Mouse (Mus musculus): ENCODE measurements at regions not wholly inside any gene's neighbourhood (a gene's known extent, or its start where the extent isn't known, plus 50 kb on each side); places are given as distances from the start of the nearest gene placed in this dataset.

- H3K4me2 ChIP-seq (replicated peaks), result no peak overlapping the region
- ATAC-seq (ENCODE audit: low FRiP score), result no peak
- H3K36me3 ChIP-seq, result no peaks in the 10 kb centered on the region
- H3K9ac ChIP-seq, result no peak overlapping the region
- H3K27ac ChIP-seq, result no peak overlapping the region
- H3K4me1 ChIP-seq, result peaks cover 2% of the 10 kb centered on the region; the same call in 1 of the 2 replicates
- H3K9me3 ChIP-seq (replicated peaks), result no peaks in the 10 kb centered on the region
- WGBS, result 84% methylated on average over 13 of the region's 13 CpGs
- H3K27me3 ChIP-seq, result no peaks in the 10 kb centered on the region
- no peak overlapping the region for H3K4me3 ChIP-seq
Observed at GRCm38 (mm10) chr19:30450869-30451542, 98.5 kb downstream of the Dkk1 start.

DNA sequence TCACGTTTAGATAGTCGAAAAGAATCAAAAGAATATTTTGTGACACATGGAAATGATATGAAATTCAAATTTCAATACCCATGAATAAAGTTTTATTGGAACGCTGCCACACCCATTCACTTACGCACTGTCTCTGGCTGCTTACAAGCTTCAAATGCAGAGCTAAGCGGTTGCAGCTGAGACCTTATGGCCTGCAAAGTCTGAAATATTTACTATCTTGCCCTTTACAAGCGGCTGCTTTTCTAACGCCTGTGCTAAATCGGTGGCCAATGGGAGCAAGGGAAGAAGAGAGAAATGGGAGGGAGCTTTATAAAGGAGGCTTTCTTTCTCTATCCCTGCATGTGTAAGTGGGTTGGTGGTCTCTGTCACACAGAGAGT lies 97.9 kb downstream of the Dkk1 start:
- Histone ChIP-seq H3K9me3 (replicated peaks) (no peaks in the 10 kb centered on the region), H3K4me1 (peaks cover 2% of the 10 kb centered on the region; the same call in 1 of the 2 replicates), H3K9ac (no peak overlapping the region), H3K4me3 (no peak overlapping the region), H3K4me2 (replicated peaks) (no peak overlapping the region), H3K36me3 (no peaks in the 10 kb centered on the region), H3K27ac (no peak overlapping the region), H3K27me3 (no peaks in the 10 kb centered on the region)
- ATAC-seq (ENCODE audit: low FRiP score), result no peak
- 73% methylated on average over 8 of the region's 8 CpGs for WGBS

- Histone ChIP-seq H3K4me3 (no peak overlapping the region), H3K9me3 (replicated peaks) (no peaks in the 10 kb centered on the region), H3K4me1 (no peaks in the 10 kb centered on the region), H3K9ac (no peak overlapping the region), H3K27ac (no peak overlapping the region), H3K36me3 (no peaks in the 10 kb centered on the region), H3K4me2 (replicated peaks) (no peak overlapping the region), H3K27me3 (no peaks in the 10 kb centered on the region)
- ATAC-seq (ENCODE audit: low FRiP score), result no peak
- WGBS, result 92% methylated on average over 11 of the region's 11 CpGs
Observed at GRCm38 (mm10) chr19:30452671-30453070, 96.8 kb downstream of the Dkk1 start.

DNA sequence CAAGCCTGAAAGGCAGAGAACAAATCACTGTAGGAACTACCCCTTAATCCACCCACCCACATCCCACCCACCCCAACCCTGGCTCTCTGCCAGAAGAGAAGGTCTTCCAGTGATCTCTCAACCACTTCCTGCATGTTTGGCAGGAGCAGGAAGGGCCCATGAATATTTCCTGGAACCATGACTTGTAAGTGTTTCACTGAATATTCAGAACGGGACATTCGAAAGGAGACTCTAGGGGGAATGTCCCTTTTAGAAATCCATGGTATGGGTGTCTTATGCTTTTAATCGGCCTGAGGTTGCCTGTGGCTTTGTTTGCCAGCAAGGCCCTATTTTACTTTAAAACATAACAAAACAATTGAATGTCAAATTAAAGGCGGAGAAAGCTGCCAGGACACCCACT lies 66.0 kb downstream of the Dkk1 start:
- H3K27ac ChIP-seq, result no peak overlapping the region
- H3K9me3 ChIP-seq (replicated peaks), result no peaks in the 10 kb centered on the region
- WGBS, result 33% methylated on average over 4 of the region's 4 CpGs
- no peak overlapping the region for H3K4me3 ChIP-seq
- H3K4me2 ChIP-seq (replicated peaks), result no peak overlapping the region
- ATAC-seq (ENCODE audit: low FRiP score), result no peak
- no peaks in the 10 kb centered on the region for H3K36me3 ChIP-seq
- H3K9ac ChIP-seq, result no peak overlapping the region
- H3K4me1 ChIP-seq, result no peaks in the 10 kb centered on the region
- no peaks in the 10 kb centered on the region for H3K27me3 ChIP-seq

GRCm38 (mm10) chr19:30489786-30490185 lies 59.7 kb downstream of the Dkk1 start:
- Histone ChIP-seq H3K9ac (no peak overlapping the region), H3K36me3 (no peaks in the 10 kb centered on the region), H3K4me1 (no peaks in the 10 kb centered on the region; the same call in 1 of the 2 replicates), H3K27ac (no peak overlapping the region), H3K27me3 (no peaks in the 10 kb centered on the region), H3K4me3 (no peak overlapping the region), H3K9me3 (replicated peaks) (no peaks in the 10 kb centered on the region), H3K4me2 (replicated peaks) (no peak overlapping the region)
- no peak for ATAC-seq (ENCODE audit: low FRiP score)
- 40% methylated on average over 3 of the region's 3 CpGs for WGBS

DNA sequence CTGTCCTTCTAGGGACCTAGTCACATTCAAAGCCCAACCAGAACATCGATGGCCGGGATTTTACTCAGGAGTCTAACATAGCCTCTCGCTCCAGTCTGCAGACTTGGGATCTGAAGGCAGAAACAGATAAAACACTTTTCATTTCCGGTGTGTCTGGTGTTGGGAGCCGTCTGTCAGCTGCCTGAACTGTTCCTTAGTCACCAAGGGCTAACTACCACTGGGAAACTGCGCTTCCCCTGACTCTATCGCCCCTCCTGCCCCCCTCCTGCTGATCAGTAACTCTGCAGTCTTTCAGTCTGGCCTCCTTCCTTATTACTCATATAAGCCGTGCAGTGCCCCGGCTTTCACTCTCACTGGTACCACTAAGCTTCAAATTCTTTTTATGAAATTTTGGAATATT lies 58.5 kb downstream of the Dkk1 start:
- Histone ChIP-seq H3K9me3 (replicated peaks) (no peaks in the 10 kb centered on the region), H3K4me1 (no peaks in the 10 kb centered on the region; the same call in 1 of the 2 replicates)
- ATAC-seq (ENCODE audit: low FRiP score), result no peak

More for the DNA sequence above, 58.5 kb downstream of the Dkk1 start:
- 53% methylated on average over 9 of the region's 9 CpGs for WGBS
- Histone ChIP-seq H3K27ac (no peak overlapping the region), H3K27me3 (no peaks in the 10 kb centered on the region), H3K4me3 (no peak overlapping the region), H3K4me2 (replicated peaks) (no peak overlapping the region), H3K9ac (no peak overlapping the region), H3K36me3 (no peaks in the 10 kb centered on the region)
